Mouse (Mus musculus) embryonic stem cell, embryonic (primary cell): ENCODE data around the gene Acot3.
"Not testable (repeated sequence)": the region's sequence is repeated elsewhere in the genome, so short reads cannot be mapped to it uniquely, and the experiment has no call there.

ENCODE experiments used
- CTCF ChIA-PET, 4 experiments: fragments of 300-600 bp in 2 of 4; fragments of 350-600 bp in 2 of 4; sonication (Branson Sonifier 250); formaldehyde crosslinking; loops; one replicate each; lab custom pipeline; 2022; ENCODE audit warnings: inconsistent platforms in 2 of 4; lab: Charles Lee
- POLR2A ChIA-PET, 4 experiments: fragments of 300-600 bp in 2 of 4; fragments of 350-600 bp in 2 of 4; sonication (Branson Sonifier 250); formaldehyde crosslinking; loops; one replicate each; lab custom pipeline; 2022; ENCODE audit warnings: antibody characterized with exemption in 4 of 4, inconsistent platforms in 1 of 4; lab: Charles Lee

Gene Acot3

GRCm38 (mm10) chr12:84032854-84033253, 19.1 kb upstream of the Acot3 start:
- ChIA-PET CTCF (no interaction called here), POLR2A (interaction anchor here in 1 of 4 experiments (1.0 kb wide), 1 partner anchor 24 kb away, joined by 3 read pairs; the partner anchor contains the start of gene Acot1)

- POLR2A ChIA-PET: interaction anchor here in 1 of 4 experiments (1.0 kb wide), 1 partner anchor 24 kb away, joined by 3 read pairs; the partner anchor contains the start of gene Acot1
- CTCF ChIA-PET: not testable (repeated sequence)
Observed at GRCm38 (mm10) chr12:84033302-84033701, 18.6 kb upstream of the Acot3 start.

GRCm38 (mm10) chr12:84034108-84034507, 17.8 kb upstream of the Acot3 start:
- ChIA-PET CTCF (interaction anchor here in 1 of 4 experiments (1.0 kb wide), 1 partner anchor 27 kb away, joined by 3 read pairs; no protein-coding TSS in a partner anchor), POLR2A (no interaction called here)

GRCm38 (mm10) chr12:84038241-84038640, 13.7 kb upstream of the Acot3 start, which contains the start of gene Acot4:
Gene Acot4 (plus strand): TSS chr12:84038379.
- POLR2A ChIA-PET: interaction anchor here in 3 of 4 experiments (0.5 to 1.1 kb wide), 3 partner anchors 8 to 62 kb away, joined by 4 read pairs; partner anchors contain the start of gene Acot6 (in 1 of the 3)
- CTCF ChIA-PET: interaction anchor here (0.6 to 1.6 kb wide), 6 partner anchors 11 to 58 kb away, joined by 3 to 8 read pairs (median 3); partner anchors contain the start of gene Acot3 (in 1 of the 4)

GRCm38 (mm10) chr12:84038691-84039111, 13.2 kb upstream of the Acot3 start, which contains the start of gene Gm49366:
Gene Gm49366 (plus strand): TSS chr12:84038935.
- POLR2A ChIA-PET: interaction anchor here in 3 of 4 experiments (0.5 to 1.7 kb wide), 4 partner anchors 14 to 278 kb away, joined by 3 to 5 read pairs (median 4); partner anchors contain the start of genes Acot2 (in 1 of the 3), Acot6 (in 1 of the 3) and Zfp410 (in 1 of the 3)
- CTCF ChIA-PET: interaction anchor here in 3 of 4 experiments (0.5 to 1.6 kb wide), 3 partner anchors 22 to 58 kb away, joined by 3 to 8 read pairs (median 4); no protein-coding TSS in a partner anchor

GRCm38 (mm10) chr12:84042248-84042647, 9.7 kb upstream of the Acot3 start:
- ChIA-PET POLR2A (interaction anchor here in 1 of 4 experiments (0.6 to 1.5 kb wide), 4 partner anchors 11 to 268 kb away, joined by 3 read pairs; partner anchors contain the start of gene Acot2), CTCF (no interaction called here)

GRCm38 (mm10) chr12:84044045-84044444, 7.9 kb upstream of the Acot3 start:
- CTCF ChIA-PET: no interaction called here
- POLR2A ChIA-PET: no interaction called here

- CTCF ChIA-PET: interaction anchor here in 1 of 4 experiments (0.6 kb wide), 1 partner anchor 75 kb away, joined by 3 read pairs; no protein-coding TSS in a partner anchor
- POLR2A ChIA-PET: interaction anchor here in 2 of 4 experiments (0.8 to 1.0 kb wide), 2 partner anchors 9 to 255 kb away, joined by 4 to 13 read pairs; partner anchors contain the start of gene Acot4 (in 1 of the 2)
Observed at GRCm38 (mm10) chr12:84046906-84047305, 5.0 kb upstream of the Acot3 start.

- CTCF ChIA-PET: interaction anchor here in 3 of 4 experiments (0.6 to 2.5 kb wide), 3 partner anchors 10 to 1287 kb away, joined by 4 to 7 read pairs (median 7); no protein-coding TSS in a partner anchor
- POLR2A ChIA-PET: interaction anchor here in 1 of 4 experiments (0.7 kb wide), 1 partner anchor 419 kb away, joined by 3 read pairs; no protein-coding TSS in a partner anchor
Observed at GRCm38 (mm10) chr12:84050744-84051143, 1.2 kb upstream of the Acot3 start.

GRCm38 (mm10) chr12:84052609-84053008, 665 bp downstream of the Acot3 start:
- POLR2A ChIA-PET: interaction anchor here in 3 of 4 experiments (0.7 to 1.4 kb wide), 9 partner anchors 8 to 365 kb away, joined by 3 to 6 read pairs (median 3); partner anchors contain the start of genes Acot2 (in 1 of the 3), Acot4 (in 1 of the 3) and Psen1 (in 1 of the 3)
- CTCF ChIA-PET: interaction anchor here in 3 of 4 experiments (0.5 to 2.5 kb wide), 11 partner anchors 8 to 897 kb away, joined by 3 to 14 read pairs (median 4); no protein-coding TSS in a partner anchor

GRCm38 (mm10) chr12:84053173-84053572, 1.2 kb downstream of the Acot3 start:
- POLR2A ChIA-PET: interaction anchor here in 2 of 4 experiments (0.7 to 1.6 kb wide), 3 partner anchors 65 to 103 kb away, joined by 3 to 4 read pairs (median 3); partner anchors contain the start of genes Acot2 (in 1 of the 2) and Riox1 (in 1 of the 2)
- CTCF ChIA-PET: interaction anchor here in 2 of 4 experiments (0.5 to 2.5 kb wide), 2 partner anchors 8 to 437 kb away, joined by 3 to 7 read pairs; no protein-coding TSS in a partner anchor

GRCm38 (mm10) chr12:84053679-84054391, 1.9 kb downstream of the Acot3 start:
- CTCF ChIA-PET: interaction anchor here in 1 of 4 experiments (0.9 kb wide), 1 partner anchor 95 kb away, joined by 4 read pairs; no protein-coding TSS in a partner anchor

GRCm38 (mm10) chr12:84060946-84061345, 9.0 kb downstream of the Acot3 start:
- POLR2A ChIA-PET: interaction anchor here in 3 of 4 experiments (0.6 to 1.4 kb wide), 5 partner anchors 9 to 287 kb away, joined by 3 to 6 read pairs (median 5); partner anchors contain the start of genes Acot2 (in 1 of the 3) and Acot3 (in 1 of the 3)
- CTCF ChIA-PET: interaction anchor here (0.5 to 1.5 kb wide), 36 partner anchors 9 to 332 kb away, joined by 3 to 17 read pairs (median 4); partner anchors contain the start of genes Acot3 (in 3 of the 4), Acot2 (in 2 of the 4), Acot4 (in 2 of the 4) and Gm49366 (in 2 of the 4)

More at GRCm38 (mm10) chr12:84053679-84054391, 1.9 kb downstream of the Acot3 start:
- POLR2A ChIA-PET: interaction anchor here in 2 of 4 experiments (1.2 to 1.6 kb wide), 2 partner anchors 99 to 103 kb away, joined by 3 to 4 read pairs; partner anchors contain the start of gene Riox1 (in 1 of the 2)

- ChIA-PET POLR2A (interaction anchor here in 1 of 4 experiments (1.3 to 1.4 kb wide), 2 partner anchors 105 to 181 kb away, joined by 3 to 4 read pairs; no protein-coding TSS in a partner anchor), CTCF (interaction anchor here (0.6 to 2.1 kb wide), 14 partner anchors 48 to 292 kb away, joined by 3 to 18 read pairs (median 3); partner anchors contain the start of gene Riox1 (in 1 of the 4))
Observed at GRCm38 (mm10) chr12:84062336-84062735, 10.4 kb downstream of the Acot3 start.

- POLR2A ChIA-PET: interaction anchor here in 2 of 4 experiments (1.0 to 1.3 kb wide), 3 partner anchors 96 to 108 kb away, joined by 3 to 4 read pairs (median 3); no protein-coding TSS in a partner anchor
Observed at GRCm38 (mm10) chr12:84063228-84063627, 11.3 kb downstream of the Acot3 start.

GRCm38 (mm10) chr12:84063833-84064232, 11.9 kb downstream of the Acot3 start:
- ChIA-PET CTCF (interaction anchor here in 2 of 4 experiments (0.9 to 2.1 kb wide), 12 partner anchors 9 to 376 kb away, joined by 3 to 18 read pairs (median 5); partner anchors contain the start of genes Acot2 (in 1 of the 2), Psen1 (in 1 of the 2) and Riox1 (in 1 of the 2)), POLR2A (interaction anchor here in 2 of 4 experiments (1.0 to 1.2 kb wide), 2 partner anchors 96 to 109 kb away, joined by 3 read pairs; no protein-coding TSS in a partner anchor)

More at GRCm38 (mm10) chr12:84063228-84063627, 11.3 kb downstream of the Acot3 start:
- CTCF ChIA-PET: interaction anchor here (0.5 to 2.1 kb wide), 32 partner anchors 8 to 951 kb away, joined by 3 to 18 read pairs (median 3); partner anchors contain the start of genes Acot2 (in 1 of the 4), Acot3 (in 1 of the 4), Psen1 (in 1 of the 4) and Riox1 (in 1 of the 4)

GRCm38 (mm10) chr12:84064621-84065020, 12.7 kb downstream of the Acot3 start:
- ChIA-PET POLR2A (no interaction called here), CTCF (no interaction called here)
